In the genomic region with DNA sequence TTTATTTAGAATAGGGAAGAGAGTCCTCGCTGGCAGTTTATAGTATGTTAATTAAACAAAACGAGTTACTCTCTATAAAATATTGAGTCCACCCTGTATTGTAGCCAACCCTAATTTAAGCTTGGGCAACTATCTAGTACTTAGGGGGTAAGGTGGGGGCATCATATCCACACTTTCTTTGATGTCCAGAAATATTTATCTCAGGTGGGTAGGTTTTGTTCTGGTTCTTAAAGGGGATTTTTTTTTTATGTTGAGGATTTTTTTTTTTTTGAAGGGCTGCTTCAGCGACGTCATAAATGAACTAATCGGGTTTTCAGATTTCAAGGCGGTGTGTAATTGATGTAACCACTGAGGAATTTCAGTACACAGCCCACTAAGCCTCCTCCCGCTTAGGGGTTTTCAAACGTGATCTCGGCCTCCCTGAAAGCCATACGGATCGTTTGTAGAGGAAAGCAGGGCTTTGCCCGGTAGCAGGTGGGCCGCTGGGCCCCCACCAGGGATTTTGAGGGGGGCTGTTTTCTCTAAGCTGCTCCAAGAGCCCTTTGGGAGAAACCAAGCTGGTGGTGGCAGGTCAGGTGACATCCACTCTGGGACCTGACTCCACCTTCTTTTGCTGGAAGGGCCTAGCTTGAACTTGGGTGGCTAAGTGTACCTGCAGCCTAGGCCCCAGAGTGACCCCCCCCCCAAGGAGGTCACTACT, we compare ENCODE assay signal across 24 mouse cellular contexts. TPM values are rescaled to one million over a fixed set of nuclear protein-coding genes. Genes with fewer than 3 reads are reported as not detected.
DNase-seq lines count a peak whose midpoint lies in the region; ATAC-seq and TF ChIP-seq lines count a peak whose summit lies in the region.
"Had no signal": no experiment of that assay in that cellular context is flagged by ENCODE, and none has a peak within 500 bp of the region (broad histone marks: within the 10 kb centered on the region; RNA-seq: fewer than 3 reads in every experiment).

No protein-coding gene starts in this region.

- peak; percentile 35 for DNase-seq in brain, embryonic 14.5 days (ENCODE audit: low read depth)
- DNase-seq in embryonic facial prominence, embryonic 10.5 days (ENCODE audit: low spot score), result peak; percentile 43
- no peak for DNase-seq in limb, embryonic 14.5 days (ENCODE audit: low spot score)
- no peak for DNase-seq in gastrocnemius, postnatal 14 days
- DNase-seq in right cerebral cortex, postnatal 10 days (ENCODE audit: low spot score in 2 of 2), result no peak
- DNase-seq: adrenal gland, postnatal 25 days; cerebellum, adult 9-11 months; gastrocnemius, postnatal 36 days; left cerebral cortex, postnatal 4 days; liver, postnatal 0 days; lung, postnatal 14 days; spleen, adult 18-20 months; thymus, adult 2 months had no signal

- H3K4me3 ChIP-seq in intestine, postnatal 0 days (ENCODE audit: low read depth, low read length), result 0 out of 2 replicates have a peak overlapping the region, but pooled peaks have one; percentile 5
- no peak overlapping the region for H3K4me3 ChIP-seq in intestine, embryonic 16.5 days (ENCODE audit: low read length)
- H3K4me3 ChIP-seq in embryonic facial prominence, embryonic 10.5 days, result no peak overlapping the region
- 0 out of 2 replicates have a peak overlapping the region, but pooled peaks have one; percentile 15 for H3K4me3 ChIP-seq in limb, embryonic 14.5 days (replicated peaks; ENCODE audit: low read length)
- H3K4me3 ChIP-seq: layer of hippocampus, adult 2 months; myocyte had no signal

- H3K27me3 ChIP-seq in intestine, postnatal 0 days (replicated peaks; ENCODE audit: control insufficient read depth, insufficient read depth, low read length), result peaks cover 95% of the 10 kb centered on the region
- peaks cover 81% of the 10 kb centered on the region for H3K27me3 ChIP-seq in intestine, embryonic 16.5 days (replicated peaks; ENCODE audit: control insufficient read depth, insufficient read depth, low read length)
- peaks cover 100% of the 10 kb centered on the region for H3K27me3 ChIP-seq in embryonic facial prominence, embryonic 10.5 days (replicated peaks; ENCODE audit: low read depth, poor library complexity, severe bottlenecking)
- peaks cover 93% of the 10 kb centered on the region for H3K27me3 ChIP-seq in limb, embryonic 14.5 days (ENCODE audit: control insufficient read depth, insufficient read depth, low read length)

- ATAC-seq in intestine, postnatal 0 days, result no peak
- ATAC-seq in intestine, embryonic 16.5 days, result no peak
- ATAC-seq in limb, embryonic 14.5 days (ENCODE audit: low FRiP score, low read depth), result peak; percentile 44; the same call in 1 of the 2 replicates
- ATAC-seq: activated CD4-positive, CD25-positive, alpha-beta regulatory T cell, adult 4 months; inflammation-experienced regulatory T-cells, adult 6 months; liver, postnatal 0 days had no signal

- TF ChIP-seq POLR2A in brain, embryonic 14.5 days (IDR thresholded peaks at IDR 0.05; ENCODE audit: borderline replicate concordance, extremely low read depth, insufficient read depth, insufficient read length, poor library complexity, severe bottlenecking), result no peak
- no peak for TF ChIP-seq POLR2A in limb, embryonic 14.5 days (IDR thresholded peaks at IDR 0.05; ENCODE audit: borderline replicate concordance, extremely low read depth, insufficient read depth, insufficient read length)

- no peaks in the 10 kb centered on the region for H3K9me3 ChIP-seq in intestine, postnatal 0 days (ENCODE audit: control insufficient read depth)
- no peaks in the 10 kb centered on the region for H3K9me3 ChIP-seq in intestine, embryonic 16.5 days (ENCODE audit: control insufficient read depth, low read length)
- no peaks in the 10 kb centered on the region for H3K9me3 ChIP-seq in embryonic facial prominence, embryonic 10.5 days
- no peaks in the 10 kb centered on the region for H3K9me3 ChIP-seq in limb, embryonic 14.5 days (ENCODE audit: control insufficient read depth, low read length)
- H3K9me3 ChIP-seq: heart, embryonic 12.5 days had no signal

- intact Hi-C loops in gastrocnemius, postnatal 14 days (cut with DNase I; ENCODE audit: low total_unique reads), result no loop called here

- WGBS in intestine, postnatal 0 days, result 3% methylated on average over 13 of the region's 13 CpGs
- 3% methylated on average over 13 of the region's 13 CpGs for WGBS in intestine, embryonic 16.5 days
- WGBS in embryonic facial prominence, embryonic 10.5 days, result 2% methylated on average over 13 of the region's 13 CpGs
- 5% methylated on average over 13 of the region's 13 CpGs for WGBS in limb, embryonic 14.5 days

- H3K36me3 ChIP-seq in intestine, postnatal 0 days (ENCODE audit: control insufficient read depth, insufficient read depth), result no peaks in the 10 kb centered on the region
- no peaks in the 10 kb centered on the region for H3K36me3 ChIP-seq in intestine, embryonic 16.5 days (ENCODE audit: control insufficient read depth, insufficient read depth, low read length)
- no peaks in the 10 kb centered on the region for H3K36me3 ChIP-seq in embryonic facial prominence, embryonic 10.5 days (replicated peaks)
- no peaks in the 10 kb centered on the region for H3K36me3 ChIP-seq in limb, embryonic 14.5 days (ENCODE audit: control insufficient read depth, insufficient read depth, low read length)
- H3K36me3 ChIP-seq: heart, embryonic 12.5 days had no signal

- H3K4me2 ChIP-seq in intestine, postnatal 0 days (replicated peaks; ENCODE audit: low read depth), result no peak overlapping the region
- H3K4me2 ChIP-seq in intestine, embryonic 16.5 days (ENCODE audit: low read depth, low read length), result no peak overlapping the region
- no peak overlapping the region for H3K4me2 ChIP-seq in limb, embryonic 14.5 days (replicated peaks; ENCODE audit: low read depth, low read length, severe bottlenecking)
- H3K4me2 ChIP-seq: heart, embryonic 12.5 days had no signal

- TF ChIP-seq CTCF in intestine, postnatal 0 days (IDR thresholded peaks at IDR 0.05; ENCODE audit: low read depth), result no peak
- TF ChIP-seq CTCF in brain, embryonic 14.5 days (IDR thresholded peaks at IDR 0.05; ENCODE audit: borderline replicate concordance, extremely low read depth, insufficient read depth, insufficient read length), result no peak

- H3K4me1 ChIP-seq in intestine, postnatal 0 days (replicated peaks; ENCODE audit: control insufficient read depth, insufficient read depth, low read length), result no peaks in the 10 kb centered on the region
- H3K4me1 ChIP-seq in intestine, embryonic 16.5 days (ENCODE audit: control insufficient read depth, insufficient read depth, low read length), result peaks cover 5% of the 10 kb centered on the region
- H3K4me1 ChIP-seq in embryonic facial prominence, embryonic 10.5 days, result peaks cover 33% of the 10 kb centered on the region
- H3K4me1 ChIP-seq in limb, embryonic 14.5 days (ENCODE audit: control insufficient read depth, insufficient read depth, low read length), result peaks cover 13% of the 10 kb centered on the region

- H3K9ac ChIP-seq in intestine, postnatal 0 days (ENCODE audit: low read depth, low read length), result no peak overlapping the region
- H3K9ac ChIP-seq in intestine, embryonic 16.5 days (ENCODE audit: low read depth, low read length), result no peak overlapping the region
- H3K9ac ChIP-seq in limb, embryonic 14.5 days (ENCODE audit: low read depth, low read length, severe bottlenecking), result no peak overlapping the region
- H3K9ac ChIP-seq: heart, embryonic 12.5 days; liver, postnatal 0 days had no signal

- H3K27ac ChIP-seq in intestine, postnatal 0 days (ENCODE audit: low read depth, low read length), result no peak overlapping the region
- H3K27ac ChIP-seq in intestine, embryonic 16.5 days (ENCODE audit: low read length), result no peak overlapping the region
- no peak overlapping the region for H3K27ac ChIP-seq in embryonic facial prominence, embryonic 10.5 days (replicated peaks)
- no peak overlapping the region for H3K27ac ChIP-seq in limb, embryonic 14.5 days (replicated peaks; ENCODE audit: low read depth, low read length)
- H3K27ac ChIP-seq: kidney, postnatal 0 days; layer of hippocampus, adult 2 months had no signal

RNA-seq across cellular contexts. Expression of a gene that starts 4.7 kb away (rescaled TPM):
- polyA plus RNA-seq in intestine, postnatal 0 days (2015; fragmentation: Nextera tagmentation; extraction: Ambion mirVana), result not detected in 2 replicates
- not detected in 2 replicates for polyA plus RNA-seq in intestine, embryonic 16.5 days (2015; fragmentation: Nextera tagmentation; extraction: Ambion mirVana)
- polyA plus RNA-seq in brain, embryonic 14.5 days (2012; rRNA removed), result 0.74 and 0.81 TPM in 2 replicates
- 0.87 and 1.5 TPM in 2 replicates for polyA plus RNA-seq in embryonic facial prominence, embryonic 10.5 days (2016; fragmentation: Nextera tagmentation; extraction: Ambion mirVana)
- 5.9 and 7.0 TPM in 2 replicates for polyA plus RNA-seq in limb, embryonic 14.5 days (2012; rRNA removed)
- polyA plus RNA-seq in limb, embryonic 14.5 days (2014; fragmentation: Nextera tagmentation; extraction: Ambion mirVana), result 0.97 and 1.4 TPM in 2 replicates
- 10 to 100 TPM in 1 of 2 experiments, 1 to 10 TPM in 1; 9.7 to 11.4 TPM for total RNA-seq in gastrocnemius, postnatal 14 days (2021)
- total RNA-seq: adrenal gland, postnatal 25 days; left cerebral cortex, adult 18-20 months; megakaryocyte-erythroid progenitor cell, adult 5-6 weeks had no signal
- polyA plus RNA-seq: activated CD4-positive, CD25-positive, alpha-beta regulatory T cell, adult 4 months; heart, embryonic 12.5 days; inflammation-experienced regulatory T-cells, adult 6 months; liver, postnatal 0 days; urinary bladder, adult 2 months had no signal

Comparison
In these comparisons a context has a peak if more than half of its experiments do, and no peak if none do; other contexts are left out.
1. H3K4me3 ChIP-seq: peak in intestine, postnatal 0 days (single experiment) and limb, embryonic 14.5 days (single experiment); none in intestine, embryonic 16.5 days (single experiment) and embryonic facial prominence, embryonic 10.5 days (single experiment).
2. DNase-seq: peak in brain, embryonic 14.5 days (single experiment) and embryonic facial prominence, embryonic 10.5 days (single experiment); none in limb, embryonic 14.5 days (single experiment), gastrocnemius, postnatal 14 days (single experiment) and right cerebral cortex, postnatal 10 days (0 of 2).